Mouse (Mus musculus): ENCODE data around the gene Lig3.
"Not testable (repeated sequence)": the region's sequence is repeated elsewhere in the genome, so short reads cannot be mapped to it uniquely, and the experiment has no call there.

The Lig3 gene

GRCm38 (mm10) chr11:82832402-82832801 is 51.5 kb downstream of the Lig3 start:
- DNase-seq: not testable (repeated sequence)

- DNase-seq: no peak
Observed at GRCm38 (mm10) chr11:82833929-82834328, 53.0 kb downstream of the Lig3 start.

GRCm38 (mm10) chr11:82834359-82834758 is 53.5 kb downstream of the Lig3 start:
- not testable (repeated sequence) for DNase-seq

GRCm38 (mm10) chr11:82835616-82836432 is 54.9 kb downstream of the Lig3 start:
- DNase-seq: no peak

GRCm38 (mm10) chr11:82837192-82837591 is 56.3 kb downstream of the Lig3 start:
- no peak for DNase-seq

GRCm38 (mm10) chr11:82837848-82838247 is 56.9 kb downstream of the Lig3 start:
- no peak for DNase-seq

GRCm38 (mm10) chr11:82838511-82838910 is 57.6 kb downstream of the Lig3 start:
- DNase-seq: no peak

GRCm38 (mm10) chr11:82844771-82845414 is 64.0 kb downstream of the Lig3 start:
- DNase-seq: no peak

GRCm38 (mm10) chr11:82845415-82846078 is 64.6 kb downstream of the Lig3 start:
- DNase-seq: peak; percentile 29

GRCm38 (mm10) chr11:82846079-82846436 is 65.2 kb downstream of the Lig3 start:
- DNase-seq: no peak

GRCm38 (mm10) chr11:82846938-82847337 is 66.0 kb downstream of the Lig3 start:
- DNase-seq: no peak

- DNase-seq: no peak
Observed at GRCm38 (mm10) chr11:82847571-82848000, 66.7 kb downstream of the Lig3 start.

- DNase-seq: no peak
Observed at GRCm38 (mm10) chr11:82850259-82850658, 69.4 kb downstream of the Lig3 start.

GRCm38 (mm10) chr11:82852115-82852514 is 71.2 kb downstream of the Lig3 start:
- DNase-seq: no peak

GRCm38 (mm10) chr11:82852540-82852939 is 71.6 kb downstream of the Lig3 start:
- no peak for DNase-seq

- DNase-seq: no peak
Observed at GRCm38 (mm10) chr11:82852958-82853357, 72.0 kb downstream of the Lig3 start.
